Mouse (Mus musculus): ENCODE measurements around the gene Gpr179. TPM values are rescaled to one million over a fixed set of nuclear protein-coding genes. Genes with fewer than 3 reads are reported as not detected.

Gpr179 gene
- total RNA-seq (2021): 1 to 10 TPM; 1.3 to 2.0 TPM
- long read RNA-seq, experiment 1, partial matches to known transcripts: 0 of 1 reads
- long read RNA-seq, experiment 1, other reads (novel, unspliced or antisense): 1 of 1 reads
- long read RNA-seq, experiment 2: 0 reads

DNA sequence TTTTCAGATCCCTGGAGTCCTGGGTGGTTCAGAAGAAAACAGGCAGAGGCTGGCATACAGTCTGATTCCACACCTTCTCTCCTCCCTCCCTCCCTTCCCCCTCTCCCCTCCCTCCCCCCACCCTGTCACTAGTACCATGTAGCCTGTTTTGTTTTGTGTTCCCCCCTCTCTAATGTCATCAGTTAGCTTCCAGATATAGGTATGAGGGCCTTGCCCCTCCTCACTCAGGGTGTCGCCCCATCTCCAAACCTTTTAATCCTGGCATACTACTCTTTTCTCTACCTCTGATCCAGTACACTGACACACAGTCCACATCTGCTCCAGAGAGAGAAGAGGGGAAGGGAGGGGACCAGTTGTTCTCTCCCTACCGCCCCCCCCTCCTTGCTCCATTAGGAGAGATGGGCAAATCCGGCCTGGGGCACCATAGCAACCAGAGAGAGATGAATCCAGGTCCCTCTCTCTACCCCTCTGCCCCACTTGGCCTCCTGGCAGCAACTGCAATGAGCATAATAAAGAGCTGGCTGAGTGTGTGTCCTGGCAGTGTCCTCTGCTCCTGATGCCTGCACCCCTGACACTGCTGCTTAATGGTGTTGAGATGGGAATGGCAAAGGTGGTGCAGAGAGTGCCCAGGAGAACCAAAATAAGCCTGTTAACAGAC lies at the start of gene Gpr179:
Gene Gpr179 (minus strand): TSS at position 51 of the 658 bp plus-strand sequence.
- no peak for DNase-seq (ENCODE audit: low spot score in 2 of 2)

DNA sequence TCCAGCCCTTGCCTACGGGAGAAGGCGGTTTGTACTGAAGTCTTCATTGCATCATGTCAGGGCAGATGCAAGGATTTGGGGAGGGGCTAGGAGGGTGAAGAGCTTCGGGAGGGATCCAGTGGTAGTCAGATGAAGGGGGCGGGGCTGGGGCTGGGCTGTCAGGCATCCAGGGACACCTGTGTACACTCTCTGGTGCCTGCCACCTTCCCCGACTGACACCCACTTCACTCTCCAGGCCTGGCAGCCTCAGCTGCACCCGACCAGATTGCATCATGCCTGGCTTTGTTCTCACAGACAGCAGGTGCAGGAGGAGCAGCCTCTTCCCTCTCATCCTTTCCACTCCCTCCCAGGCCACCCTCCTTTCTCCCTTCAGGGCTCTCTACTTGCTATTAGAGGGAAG lies 49.2 kb upstream of the Gpr179 start:
- no peak for DNase-seq (ENCODE audit: low spot score in 2 of 2)

DNA sequence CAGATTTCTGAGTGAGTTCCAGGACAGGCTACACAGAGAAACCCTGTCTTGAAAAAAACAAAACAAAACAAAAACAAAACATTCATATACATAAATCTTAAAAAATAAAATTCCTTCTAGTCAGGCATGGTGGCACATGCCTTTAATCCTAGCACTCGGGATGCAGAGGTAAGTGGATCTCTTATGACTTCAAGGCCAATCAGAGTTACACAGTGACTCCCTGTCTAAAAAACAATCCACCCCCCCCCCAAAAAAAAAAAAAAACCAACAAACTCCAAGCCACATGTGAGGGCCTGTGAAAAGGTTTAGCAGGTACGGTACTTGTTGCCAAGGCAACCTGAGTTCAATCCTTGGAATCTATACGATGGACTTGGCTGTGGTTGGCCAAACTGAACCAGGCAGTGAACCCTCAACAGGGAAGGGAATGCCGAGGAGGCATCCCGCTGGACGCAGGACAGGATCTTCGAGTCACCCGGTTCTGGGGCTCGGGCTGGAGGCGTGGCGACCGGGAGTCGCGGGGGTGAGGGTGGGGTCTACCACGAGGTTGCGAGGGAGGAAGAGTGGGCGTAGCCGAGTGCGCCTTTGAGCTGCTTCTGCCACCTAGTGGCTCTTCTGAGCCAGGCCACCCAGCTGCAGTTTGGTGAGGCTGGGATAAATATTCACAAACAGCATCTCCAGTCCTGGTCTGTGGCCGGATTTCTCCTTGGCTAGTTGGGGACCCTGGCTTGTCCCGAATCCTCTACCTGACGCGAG lies 48.3 kb upstream of the Gpr179 start:
- DNase-seq (ENCODE audit: low spot score in 2 of 2): peak; percentile 73 to 74

DNA sequence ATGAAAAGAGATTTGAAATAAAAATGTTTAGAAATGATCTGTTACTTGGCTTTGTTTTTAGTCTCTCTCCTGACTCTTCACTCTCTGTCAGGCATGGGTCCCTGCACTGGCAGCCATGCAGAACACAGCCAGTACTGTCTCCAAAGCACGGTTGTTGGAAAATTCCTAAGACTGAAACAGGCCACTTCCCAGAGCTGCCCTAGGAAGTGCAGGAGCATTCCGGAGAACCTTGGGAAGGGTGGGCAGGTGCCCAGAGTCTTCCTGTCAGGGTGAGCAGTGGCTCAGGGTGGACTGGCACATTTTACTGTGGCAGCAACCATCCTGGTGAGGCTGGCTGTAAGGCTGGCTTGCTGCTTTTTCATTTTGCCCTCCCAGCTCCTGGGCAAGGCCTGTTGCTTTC lies 46.6 kb upstream of the Gpr179 start:
- DNase-seq (ENCODE audit: low spot score in 2 of 2): no peak

DNA sequence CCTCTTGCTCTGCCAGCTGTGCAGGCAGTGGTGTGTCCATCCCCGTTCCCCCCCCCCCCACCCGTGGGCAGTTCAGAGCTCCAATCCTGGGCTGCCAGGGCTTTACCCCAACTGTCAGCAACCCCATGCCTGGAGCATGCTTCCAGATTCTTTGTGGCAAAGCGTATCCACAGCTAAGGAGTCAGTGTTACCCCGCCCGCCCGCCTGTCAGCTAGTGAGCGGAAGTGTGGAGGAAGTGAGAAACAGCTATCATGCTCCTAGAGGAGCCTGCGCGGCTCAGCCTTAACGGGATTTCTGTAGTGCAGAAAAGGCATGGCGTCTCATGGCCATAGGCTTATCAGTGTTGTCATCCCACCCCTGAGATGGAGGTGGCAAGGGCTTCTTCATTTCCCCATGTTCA lies 42.3 kb upstream of the Gpr179 start:
- no peak for DNase-seq (ENCODE audit: low spot score in 2 of 2)

DNA sequence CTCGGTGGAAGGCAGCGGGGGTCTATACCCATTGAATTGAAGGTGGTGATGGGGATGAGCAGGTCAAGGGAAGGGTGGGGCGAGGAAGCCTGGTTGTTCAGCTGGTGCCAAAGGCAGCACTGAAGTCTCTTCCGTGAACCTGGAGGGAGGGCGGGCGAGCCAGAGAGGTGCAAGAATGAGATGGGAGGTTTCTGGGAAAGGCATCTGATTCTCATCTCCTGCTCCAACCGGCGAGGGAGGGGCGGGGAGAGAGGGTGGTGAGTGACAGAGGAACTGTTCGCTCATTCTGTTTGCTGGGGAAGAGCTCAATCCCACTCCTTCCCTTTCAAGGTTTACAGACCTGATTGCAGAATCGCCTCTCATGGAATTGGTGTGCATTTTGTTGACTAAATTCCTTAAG lies 41.8 kb upstream of the Gpr179 start:
- no peak for DNase-seq (ENCODE audit: low spot score in 2 of 2)

DNA sequence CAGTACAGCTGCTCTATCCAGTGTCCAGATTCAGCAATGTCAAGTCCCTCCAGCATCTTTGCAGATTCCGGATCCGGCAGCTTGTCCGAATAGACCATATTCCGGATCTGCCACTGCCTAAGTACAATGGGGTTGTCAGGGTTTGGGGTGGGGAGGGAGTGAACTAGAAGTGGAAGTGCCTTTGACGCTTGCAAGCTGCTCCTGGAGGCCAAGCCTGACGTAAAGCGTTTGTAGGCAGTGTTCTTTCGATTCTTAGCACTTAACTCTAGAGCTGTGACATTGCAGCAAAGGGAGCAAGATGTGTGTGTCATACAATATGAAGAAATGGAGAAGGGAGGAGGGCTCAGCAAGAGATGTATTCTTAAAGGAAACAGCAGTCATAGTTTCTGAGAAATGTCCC lies 37.2 kb upstream of the Gpr179 start:
- no peak for DNase-seq (ENCODE audit: low spot score in 2 of 2)

DNA sequence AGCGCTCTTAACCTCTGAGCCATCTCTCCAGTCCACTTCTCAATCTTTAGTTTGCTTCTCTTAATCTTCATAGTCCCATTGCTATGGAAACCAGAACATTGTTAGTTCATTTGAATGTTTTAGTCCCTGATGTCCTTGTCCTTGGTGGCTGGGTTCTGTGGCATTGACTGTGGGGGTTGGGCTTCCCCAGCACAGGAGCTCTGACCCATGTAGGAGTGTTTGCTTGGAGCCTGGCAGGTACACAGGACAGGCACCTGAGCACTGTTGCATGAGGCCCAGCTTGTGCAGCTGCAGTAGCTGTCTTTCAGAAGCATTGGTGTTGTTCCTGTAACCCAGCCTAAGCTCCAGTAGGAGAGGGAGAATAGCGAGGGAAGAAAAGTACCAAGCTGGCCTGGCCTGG lies 35.9 kb upstream of the Gpr179 start:
- peak in 1 of 2 experiments; percentile 31 for DNase-seq (ENCODE audit: low spot score in 2 of 2)

DNA sequence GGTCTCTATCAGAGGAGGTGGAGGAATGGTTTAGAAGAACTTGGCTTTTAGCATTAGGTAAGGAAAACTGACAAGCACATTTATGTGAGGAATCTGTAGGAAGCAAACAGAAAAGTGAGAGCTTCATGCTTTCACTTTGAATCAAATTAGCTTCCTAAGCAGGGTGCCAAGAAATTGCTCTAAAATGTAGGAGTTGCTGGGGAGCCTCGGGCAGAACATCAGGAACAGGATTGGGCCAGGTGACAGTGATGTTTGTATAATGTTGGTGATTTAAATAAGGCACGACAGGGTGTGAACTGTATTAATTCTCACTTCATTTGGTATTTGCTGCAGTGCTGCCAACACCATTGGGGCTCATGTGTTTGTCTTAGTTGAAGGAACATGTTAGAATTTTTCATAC lies 31.9 kb upstream of the Gpr179 start:
- DNase-seq (ENCODE audit: low spot score in 2 of 2): no peak

DNA sequence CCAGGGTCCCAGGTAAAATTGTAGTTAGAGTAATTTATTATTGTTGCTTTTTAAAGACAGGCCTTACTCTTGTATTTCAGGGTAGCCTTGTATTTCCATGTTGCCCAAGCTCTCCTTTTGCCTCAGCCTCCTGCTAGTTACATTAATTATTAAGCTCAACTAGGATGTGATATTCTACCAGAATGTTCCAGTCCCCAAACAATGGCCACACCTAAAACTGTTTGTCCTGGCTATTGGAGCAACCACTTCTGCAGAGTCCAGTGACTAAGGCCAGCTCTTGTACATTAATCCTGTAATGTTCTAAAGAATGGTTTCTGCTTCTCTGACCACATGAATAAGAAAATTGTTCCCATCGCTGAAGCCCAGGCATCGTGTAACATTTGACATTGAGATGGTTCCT lies 31.1 kb upstream of the Gpr179 start:
- DNase-seq (ENCODE audit: low spot score in 2 of 2): no peak

DNA sequence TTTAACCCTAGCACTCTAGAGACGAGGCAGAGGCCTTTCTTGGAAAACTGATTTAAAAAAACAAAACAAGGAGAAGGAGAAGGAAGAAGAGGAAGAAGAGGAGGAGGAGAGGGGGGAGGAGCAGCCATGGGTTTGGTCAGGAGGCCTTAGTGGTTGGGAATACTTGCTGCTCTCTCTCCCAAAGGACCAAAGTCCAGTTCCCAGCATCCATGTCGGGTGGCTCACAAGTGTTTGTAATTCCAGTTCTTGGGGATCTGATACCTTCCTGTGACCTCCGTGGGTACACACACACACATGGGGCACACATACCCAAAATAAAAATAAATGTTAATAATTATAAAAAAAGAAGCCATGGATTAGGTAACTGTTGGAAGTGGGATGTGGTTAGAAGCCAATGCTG lies 28.2 kb upstream of the Gpr179 start:
- DNase-seq (ENCODE audit: low spot score in 2 of 2): no peak

DNA sequence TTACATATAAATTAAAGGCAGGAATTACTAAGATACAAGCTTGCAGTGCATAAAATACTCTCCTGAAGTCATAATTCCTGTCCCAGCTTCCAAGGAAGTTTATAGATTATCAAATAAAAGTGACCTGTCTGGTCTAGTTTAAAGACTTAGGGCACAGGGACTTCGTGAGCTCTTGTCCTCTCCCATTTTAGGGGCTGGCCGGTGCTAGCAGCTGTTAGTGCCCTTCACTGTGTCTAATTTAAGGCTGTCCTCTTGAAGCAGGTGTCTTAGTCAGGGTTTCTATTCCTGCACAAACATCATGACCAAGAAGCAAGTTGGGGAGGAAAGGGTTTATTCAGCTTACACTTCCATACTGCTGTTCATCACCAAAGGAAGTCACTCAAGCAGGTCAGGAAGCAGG lies 21.5 kb upstream of the Gpr179 start:
- no peak for DNase-seq (ENCODE audit: low spot score in 2 of 2)

DNA sequence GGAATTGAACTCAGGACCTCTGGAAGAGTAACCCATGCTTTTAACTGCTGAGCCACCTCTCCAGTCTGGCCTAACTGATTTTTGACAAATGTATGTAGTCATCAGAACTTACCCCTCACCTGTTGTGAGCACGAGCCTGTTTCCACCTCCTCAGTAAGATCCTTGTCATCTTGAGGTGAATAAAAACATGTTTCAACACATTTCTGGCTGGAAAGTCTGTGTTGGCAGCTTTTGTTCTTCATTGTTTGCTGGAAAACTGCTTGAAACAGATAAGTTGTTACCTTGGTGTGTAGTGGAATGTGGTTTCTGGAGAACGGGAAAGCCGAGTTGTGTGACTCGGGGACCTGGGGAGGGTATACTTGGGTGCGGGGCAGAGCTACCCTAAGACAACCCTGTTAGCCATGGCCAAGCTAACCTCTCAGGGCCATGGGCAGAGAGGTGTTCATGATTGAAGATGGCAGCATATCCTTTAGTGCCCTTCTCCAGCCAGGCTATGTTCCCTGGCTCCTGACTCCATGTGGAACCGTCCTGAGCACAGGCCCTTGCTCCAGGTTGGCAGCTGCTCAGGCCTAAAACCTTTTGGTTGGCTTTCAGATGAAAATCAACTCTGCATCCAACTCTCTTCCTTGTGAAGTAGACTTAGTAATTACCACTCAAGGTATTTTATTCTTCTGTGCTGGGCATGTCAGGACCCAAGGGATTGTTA lies 20.4 kb upstream of the Gpr179 start:
- DNase-seq (ENCODE audit: low spot score in 2 of 2): no peak

DNA sequence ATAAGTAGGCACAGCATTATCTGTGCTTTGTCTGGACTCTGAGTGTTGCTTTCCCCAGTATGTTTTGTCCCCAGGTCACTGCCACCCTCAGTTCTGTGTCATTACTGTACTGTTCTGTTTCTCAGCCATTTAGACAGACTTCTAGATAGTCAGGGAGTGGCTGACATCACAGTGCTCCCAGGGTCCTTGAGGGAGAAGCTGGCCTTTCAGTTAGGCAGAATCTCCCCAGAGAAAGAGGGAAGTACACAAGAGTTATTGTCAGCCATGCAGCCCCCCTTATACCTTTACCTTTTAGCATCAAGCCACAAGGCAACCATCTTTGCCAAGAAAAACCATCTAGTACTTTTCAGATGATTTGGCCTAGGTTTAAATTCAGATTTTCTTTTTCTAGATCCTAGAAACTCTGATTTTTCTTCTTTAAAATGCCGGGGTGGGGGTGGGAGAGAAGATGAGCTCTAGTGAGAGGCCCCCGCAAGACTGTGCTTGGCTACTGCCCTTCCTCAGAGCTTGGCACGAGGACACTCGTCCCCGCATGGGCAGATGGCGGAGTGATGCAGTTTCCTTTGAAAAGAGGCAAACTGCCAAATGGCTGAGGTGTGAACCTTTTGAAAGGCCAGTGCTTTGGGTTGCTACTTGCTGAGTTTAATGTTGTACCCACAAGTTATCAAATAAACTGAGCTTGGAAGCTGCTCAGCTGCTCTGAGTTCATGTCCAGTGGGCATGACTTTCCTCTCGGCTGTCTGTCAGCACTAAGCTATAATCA lies 18.6 kb upstream of the Gpr179 start:
- DNase-seq (ENCODE audit: low spot score in 2 of 2): no peak

DNA sequence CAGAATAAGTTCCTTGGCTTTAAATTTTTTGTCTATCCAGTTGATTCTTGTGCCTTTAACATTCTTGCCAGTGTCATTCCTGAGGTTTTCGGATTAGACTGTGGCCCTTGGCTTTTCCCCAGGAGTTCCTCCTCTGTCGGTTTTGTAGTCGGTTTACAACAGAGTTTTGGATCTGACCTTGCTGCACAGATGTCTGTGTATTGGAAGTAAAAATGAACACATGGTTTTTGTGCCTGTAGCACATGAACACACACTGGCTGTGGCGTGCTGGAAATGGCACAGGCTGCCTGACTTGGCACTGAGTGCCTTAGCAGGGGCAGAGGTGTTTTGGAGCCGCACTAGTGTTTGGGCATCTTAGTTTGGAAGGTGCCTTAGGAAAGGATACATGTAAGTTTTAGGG lies 16.6 kb upstream of the Gpr179 start:
- DNase-seq (ENCODE audit: low spot score in 2 of 2): no peak

DNA sequence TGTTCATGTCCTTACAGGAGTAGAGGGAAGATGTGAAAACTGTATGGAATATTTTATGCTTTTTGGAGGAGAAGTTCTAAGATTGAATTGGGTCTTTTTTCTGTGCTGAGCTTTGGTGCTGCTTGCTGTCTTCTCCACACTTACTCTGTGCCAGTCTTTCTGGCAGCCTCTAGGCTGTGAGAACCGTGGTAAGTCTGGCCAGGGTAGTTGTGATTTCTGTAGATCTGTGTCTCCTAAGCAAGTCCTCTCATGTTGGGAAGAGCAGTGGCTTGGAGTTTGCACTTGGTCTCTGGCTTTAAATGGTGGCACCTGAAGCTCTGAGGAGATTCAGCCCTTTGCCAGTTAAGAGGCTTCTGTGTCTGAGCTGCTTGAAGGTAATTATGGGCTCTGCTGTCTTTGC lies 13.7 kb upstream of the Gpr179 start:
- DNase-seq (ENCODE audit: low spot score in 2 of 2): no peak

DNA sequence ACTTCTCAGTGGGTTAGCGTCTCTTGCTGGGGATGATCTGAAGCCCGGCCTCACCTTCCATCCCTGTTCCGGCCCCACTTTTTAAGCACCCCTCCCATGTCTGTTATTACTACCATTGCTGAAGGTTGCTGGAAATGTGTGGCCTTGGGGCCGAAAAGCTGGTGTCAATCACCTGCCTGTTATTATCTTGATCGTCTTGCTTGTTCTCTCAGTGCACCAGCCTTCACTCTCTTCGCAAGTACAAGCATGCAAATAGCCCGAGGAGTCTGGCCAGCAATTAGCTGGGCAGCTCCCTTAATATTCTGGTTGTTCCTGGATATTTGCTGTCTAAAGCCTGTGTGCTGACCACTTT lies 11.7 kb upstream of the Gpr179 start:
- peak in 1 of 2 experiments; percentile 19 for DNase-seq (ENCODE audit: low spot score in 2 of 2)

DNA sequence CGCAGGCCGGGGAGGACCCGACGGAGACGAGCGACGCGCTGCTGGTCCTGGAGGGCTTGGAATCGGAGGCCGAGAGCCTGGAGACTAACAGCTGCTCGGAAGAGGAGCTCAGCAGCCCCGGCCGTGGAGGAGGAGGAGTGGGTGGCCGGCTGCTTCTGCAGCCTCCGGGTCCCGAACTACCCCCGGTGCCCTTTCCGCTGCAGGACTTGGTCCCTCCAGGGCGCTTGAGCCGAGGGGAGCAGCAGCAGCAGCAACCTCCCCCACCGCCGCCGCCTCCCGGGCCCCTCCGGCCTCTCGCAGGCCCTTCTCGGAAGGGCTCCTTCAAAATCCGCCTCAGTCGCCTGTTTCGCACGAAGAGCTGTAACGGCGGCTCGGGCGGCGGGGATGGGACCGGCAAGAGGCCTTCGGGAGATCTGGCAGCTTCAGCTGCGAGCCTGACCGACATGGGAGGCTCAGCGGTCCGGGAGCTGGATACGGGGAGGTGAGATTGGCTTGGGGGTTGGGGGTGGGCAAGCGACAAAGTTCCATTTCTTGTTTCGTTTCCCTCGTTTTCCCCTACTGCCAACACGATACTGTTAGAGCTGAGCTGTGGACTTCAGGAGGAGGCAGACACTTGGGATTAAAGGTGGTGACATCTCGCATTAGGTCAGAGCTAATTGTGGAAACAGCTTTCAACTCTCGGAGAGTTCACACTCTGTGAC lies 11.2 kb upstream of the Gpr179 start:
- peak; percentile 49 to 50 for DNase-seq (ENCODE audit: low spot score in 2 of 2)

DNA sequence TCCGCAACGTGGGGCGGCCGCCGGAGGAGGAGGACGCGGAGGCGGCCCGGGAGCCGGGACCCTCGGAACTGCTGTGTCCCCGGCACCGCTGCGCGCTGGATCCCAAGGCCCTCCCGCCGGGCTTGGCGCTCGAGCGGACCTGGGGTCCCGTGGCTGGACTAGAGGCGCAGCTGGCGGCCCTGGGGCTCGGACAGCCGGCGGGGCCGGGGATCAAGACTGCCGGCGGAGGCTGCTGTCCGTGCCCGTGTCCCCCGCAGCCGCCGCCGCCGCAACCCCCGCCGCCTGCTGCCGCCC lies 10.7 kb upstream of the Gpr179 start:
- DNase-seq (ENCODE audit: low spot score in 2 of 2): no peak

DNA sequence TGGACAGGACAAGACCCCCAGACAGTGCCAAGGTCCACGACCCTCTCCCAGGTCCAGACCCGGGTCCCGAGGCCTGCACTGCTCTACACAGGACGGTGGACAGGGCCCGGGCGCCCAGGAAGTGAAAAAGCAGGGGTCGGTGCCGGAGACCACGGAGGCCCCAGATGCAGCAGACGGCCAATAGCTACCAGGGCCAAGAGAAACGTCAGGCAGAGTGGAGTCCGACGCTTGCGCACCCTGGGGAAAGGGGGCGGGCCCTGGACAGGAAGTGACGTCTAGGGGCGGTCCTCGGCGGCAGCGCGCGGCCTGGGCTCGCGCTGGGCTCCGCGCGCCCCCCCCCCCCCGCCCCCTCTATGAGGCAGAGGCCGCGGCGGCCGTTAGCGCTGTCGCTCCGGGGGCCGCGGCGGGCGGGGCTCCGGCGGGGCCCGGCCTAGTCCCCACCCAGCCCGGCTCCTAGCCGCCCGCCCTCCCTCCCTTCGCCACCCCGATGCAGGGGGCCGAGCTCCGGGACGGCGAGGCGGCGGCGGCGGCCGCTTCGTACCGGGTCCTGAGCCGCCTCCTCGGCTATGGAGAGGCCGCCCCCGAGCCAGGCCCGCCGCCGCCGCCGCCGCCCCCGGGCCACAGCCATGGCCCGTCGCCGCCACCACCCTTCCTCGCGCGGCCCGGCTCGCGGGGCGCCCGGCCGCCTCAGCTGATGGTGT lies 10.2 kb upstream of the Gpr179 start, which contains the start of gene Socs7:
Gene Socs7 (plus strand): TSS at position 604 of the 701 bp plus-strand sequence.
- DNase-seq (ENCODE audit: low spot score in 2 of 2): peak; percentile 94 to 96

All from adrenal gland, adult 18-20 months (tissue).